In genomic region chr10:80053259-80053780, GRCm38 (mm10) we compare ENCODE assay signal across 7 mouse cellular contexts. TPM values are rescaled to one million over a fixed set of nuclear protein-coding genes. Genes with fewer than 3 reads are reported as not detected.
DNase-seq lines count a peak whose midpoint lies in the region; ATAC-seq lines count a peak whose summit lies in the region.

No protein-coding gene starts in this region.

- H3K9ac ChIP-seq in embryonic facial prominence, embryonic 11.5 days (replicated peaks; ENCODE audit: low read length), result peak overlapping the region; percentile 73
- H3K9ac ChIP-seq in limb, embryonic 11.5 days (ENCODE audit: low read length), result peak overlapping the region; percentile 83
- H3K9ac ChIP-seq in midbrain, embryonic 14.5 days (replicated peaks; ENCODE audit: low read length), result peak overlapping the region; percentile 96

- H3K27ac ChIP-seq in embryonic facial prominence, embryonic 11.5 days (replicated peaks; ENCODE audit: low read depth, low read length), result peak overlapping the region; percentile 86
- peak overlapping the region; percentile 94 for H3K27ac ChIP-seq in limb, embryonic 11.5 days (replicated peaks; ENCODE audit: low read depth, low read length)
- peak overlapping the region; percentile 97 for H3K27ac ChIP-seq in midbrain, embryonic 14.5 days (replicated peaks; ENCODE audit: low read depth, low read length)

- peaks cover 6% of the 10 kb centered on the region for H3K36me3 ChIP-seq in embryonic facial prominence, embryonic 11.5 days (replicated peaks; ENCODE audit: control insufficient read depth, insufficient read depth, low read depth, low read length)
- peaks cover 5% of the 10 kb centered on the region; the same call in 1 of the 2 replicates for H3K36me3 ChIP-seq in limb, embryonic 11.5 days (ENCODE audit: control insufficient read depth, insufficient read depth, low read length)
- peaks cover 29% of the 10 kb centered on the region for H3K36me3 ChIP-seq in midbrain, embryonic 14.5 days (ENCODE audit: control insufficient read depth, insufficient read depth, low read length)

- H3K27me3 ChIP-seq in embryonic facial prominence, embryonic 11.5 days (ENCODE audit: control insufficient read depth, insufficient read depth, low read length), result no peaks in the 10 kb centered on the region
- H3K27me3 ChIP-seq in limb, embryonic 11.5 days (ENCODE audit: control insufficient read depth, insufficient read depth, low read length), result no peaks in the 10 kb centered on the region
- no peaks in the 10 kb centered on the region for H3K27me3 ChIP-seq in midbrain, embryonic 14.5 days (ENCODE audit: control insufficient read depth, insufficient read depth, low read length)

- WGBS in embryonic facial prominence, embryonic 11.5 days, result under 1% methylated on average over 47 of the region's 47 CpGs
- under 1% methylated on average over 47 of the region's 47 CpGs for WGBS in limb, embryonic 11.5 days
- under 1% methylated on average over 47 of the region's 47 CpGs for WGBS in midbrain, embryonic 14.5 days

- DNase-seq in adrenal gland, postnatal 14 days, result peak; percentile 100
- DNase-seq in embryonic facial prominence, embryonic 11.5 days (ENCODE audit: low spot score), result peak; percentile 100
- peak; percentile 100 for DNase-seq in heart, adult 11 months
- DNase-seq in kidney, adult 18-20 months, result peak; percentile 100
- DNase-seq in limb, embryonic 11.5 days (ENCODE audit: low spot score), result peak; percentile 100
- DNase-seq in midbrain, embryonic 14.5 days, result peak; percentile 100
- peak; percentile 99 for DNase-seq in spleen, adult 18-20 months

- peak overlapping the region; percentile 65 for H3K4me3 ChIP-seq in embryonic facial prominence, embryonic 11.5 days (ENCODE audit: low read depth, low read length)
- peak overlapping the region; percentile 75 for H3K4me3 ChIP-seq in limb, embryonic 11.5 days (ENCODE audit: low read depth, low read length)
- peak overlapping the region; percentile 83 for H3K4me3 ChIP-seq in midbrain, embryonic 14.5 days (replicated peaks; ENCODE audit: low read depth, low read length)

- H3K4me2 ChIP-seq in embryonic facial prominence, embryonic 11.5 days (ENCODE audit: low read depth, low read length), result peak overlapping the region; percentile 61
- peak overlapping the region; percentile 78 for H3K4me2 ChIP-seq in limb, embryonic 11.5 days (ENCODE audit: low read depth, severe bottlenecking)
- peak overlapping the region; percentile 83 for H3K4me2 ChIP-seq in midbrain, embryonic 14.5 days (ENCODE audit: low read length)

- ATAC-seq in embryonic facial prominence, embryonic 11.5 days (replicated peaks; ENCODE audit: insufficient number of reproducible peaks, low FRiP score, low TSS enrichment, low read depth), result peak; percentile 95
- ATAC-seq in limb, embryonic 11.5 days (ENCODE audit: insufficient number of reproducible peaks, low FRiP score, low TSS enrichment, low read depth), result peak; percentile 95
- peak; percentile 95 for ATAC-seq in midbrain, embryonic 14.5 days (ENCODE audit: low FRiP score, low TSS enrichment)

- H3K4me1 ChIP-seq in embryonic facial prominence, embryonic 11.5 days (ENCODE audit: control insufficient read depth, insufficient read depth, low read length), result peaks cover 3% of the 10 kb centered on the region; the same call in 1 of the 2 replicates
- peaks cover 12% of the 10 kb centered on the region for H3K4me1 ChIP-seq in limb, embryonic 11.5 days (ENCODE audit: control insufficient read depth, insufficient read depth, low read length)
- H3K4me1 ChIP-seq in midbrain, embryonic 14.5 days (ENCODE audit: control insufficient read depth, insufficient read depth, low read length), result peaks cover 13% of the 10 kb centered on the region; the same call in 1 of the 2 replicates

- H3K9me3 ChIP-seq in embryonic facial prominence, embryonic 11.5 days (replicated peaks; ENCODE audit: control insufficient read depth, low read length), result no peaks in the 10 kb centered on the region
- no peaks in the 10 kb centered on the region for H3K9me3 ChIP-seq in limb, embryonic 11.5 days (ENCODE audit: control insufficient read depth, low read length)
- H3K9me3 ChIP-seq in midbrain, embryonic 14.5 days (ENCODE audit: control insufficient read depth, low read length), result no peaks in the 10 kb centered on the region

RNA-seq across cellular contexts. Expression of gene Gpx4, which starts 6.4 kb away (rescaled TPM):
- total RNA-seq in adrenal gland, postnatal 14 days (2021), result 1,329 and 1,354 TPM in 2 replicates
- 515 and 565 TPM in 2 replicates for polyA plus RNA-seq in embryonic facial prominence, embryonic 11.5 days (2014; fragmentation: Nextera tagmentation; extraction: Ambion mirVana)
- polyA plus RNA-seq in limb, embryonic 11.5 days (2014; fragmentation: Nextera tagmentation; extraction: Ambion mirVana), result 475 and 534 TPM in 2 replicates
- 508 and 543 TPM in 2 replicates for polyA plus RNA-seq in midbrain, embryonic 14.5 days (2014; fragmentation: Nextera tagmentation; extraction: Ambion mirVana)

RNA-seq across cellular contexts. Expression of gene Polr2e, which starts 13.7 kb away (rescaled TPM):
- 98.8 and 108 TPM in 2 replicates for total RNA-seq in adrenal gland, postnatal 14 days (2021)
- 266 and 287 TPM in 2 replicates for polyA plus RNA-seq in embryonic facial prominence, embryonic 11.5 days (2014; fragmentation: Nextera tagmentation; extraction: Ambion mirVana)
- polyA plus RNA-seq in limb, embryonic 11.5 days (2014; fragmentation: Nextera tagmentation; extraction: Ambion mirVana), result 294 and 308 TPM in 2 replicates
- polyA plus RNA-seq in midbrain, embryonic 14.5 days (2014; fragmentation: Nextera tagmentation; extraction: Ambion mirVana), result 157 and 167 TPM in 2 replicates

RNA-seq across cellular contexts. Expression of gene Arhgap45, which starts 36.9 kb away (rescaled TPM):
- 6.3 and 27.9 TPM in 2 replicates for total RNA-seq in adrenal gland, postnatal 14 days (2021)
- polyA plus RNA-seq in embryonic facial prominence, embryonic 11.5 days (2014; fragmentation: Nextera tagmentation; extraction: Ambion mirVana), result 5.2 and 6.7 TPM in 2 replicates
- 8.5 and 10.8 TPM in 2 replicates for polyA plus RNA-seq in limb, embryonic 11.5 days (2014; fragmentation: Nextera tagmentation; extraction: Ambion mirVana)
- 0.39 and 1.4 TPM in 2 replicates for polyA plus RNA-seq in midbrain, embryonic 14.5 days (2014; fragmentation: Nextera tagmentation; extraction: Ambion mirVana)

RNA-seq across cellular contexts. Expression of gene Sbno2, which starts 52.1 kb away (rescaled TPM):
- total RNA-seq in adrenal gland, postnatal 14 days (2021), result 52.8 and 52.9 TPM in 2 replicates
- 5.6 and 6.6 TPM in 2 replicates for polyA plus RNA-seq in embryonic facial prominence, embryonic 11.5 days (2014; fragmentation: Nextera tagmentation; extraction: Ambion mirVana)
- 8.1 and 10.8 TPM in 2 replicates for polyA plus RNA-seq in limb, embryonic 11.5 days (2014; fragmentation: Nextera tagmentation; extraction: Ambion mirVana)
- polyA plus RNA-seq in midbrain, embryonic 14.5 days (2014; fragmentation: Nextera tagmentation; extraction: Ambion mirVana), result 13.2 and 13.3 TPM in 2 replicates

RNA-seq across cellular contexts. Expression of gene Abca7, which starts 57.0 kb away (rescaled TPM):
- total RNA-seq in adrenal gland, postnatal 14 days (2021), result 18.7 and 20.7 TPM in 2 replicates
- 0.98 and 1.3 TPM in 2 replicates for polyA plus RNA-seq in embryonic facial prominence, embryonic 11.5 days (2014; fragmentation: Nextera tagmentation; extraction: Ambion mirVana)
- 1.3 and 1.4 TPM in 2 replicates for polyA plus RNA-seq in limb, embryonic 11.5 days (2014; fragmentation: Nextera tagmentation; extraction: Ambion mirVana)
- 3.7 and 4.1 TPM in 2 replicates for polyA plus RNA-seq in midbrain, embryonic 14.5 days (2014; fragmentation: Nextera tagmentation; extraction: Ambion mirVana)

Comparison
In these comparisons a context has a peak if more than half of its experiments do, and no peak if none do; other contexts are left out.
1. Peak in every context shown above with its lines: DNase-seq, ATAC-seq, H3K4me3 ChIP-seq and H3K27ac ChIP-seq.